Mouse (Mus musculus) megakaryocyte-erythroid progenitor cell, adult 5-6 weeks (primary cell): ENCODE results near the gene Sdr9c7. TPM values are rescaled to one million over a fixed set of nuclear protein-coding genes. Genes with fewer than 3 reads are reported as not detected.

Source experiments
- ATAC-seq: replicated peaks from 2 replicates; pipeline ENCODE4 v1.8.0; 2016; ENCODE audit warnings: mild to moderate bottlenecking, inconsistent platforms; ENCODE audit not compliant: severe bottlenecking, poor library complexity, low FRiP score, low TSS enrichment
- total RNA-seq, 2 experiments: library from RNA; stranded (forward) in 1 of 2; stranded (reverse) in 1 of 2; fragments of 200-1000, 215-1000 nt in 1 of 2; fragments of >200 nt in 1 of 2; fragmentation: Nextera tagmentation in 1 of 2; gene quantifications; 2 replicates each; pipeline ENCODE4 v1.2.3; 2014 to 2017

Sdr9c7 gene
- total RNA-seq (2014; fragmentation: Nextera tagmentation) = not detected in 2 replicates
- not detected in 2 replicates for total RNA-seq (2017)

DNA sequence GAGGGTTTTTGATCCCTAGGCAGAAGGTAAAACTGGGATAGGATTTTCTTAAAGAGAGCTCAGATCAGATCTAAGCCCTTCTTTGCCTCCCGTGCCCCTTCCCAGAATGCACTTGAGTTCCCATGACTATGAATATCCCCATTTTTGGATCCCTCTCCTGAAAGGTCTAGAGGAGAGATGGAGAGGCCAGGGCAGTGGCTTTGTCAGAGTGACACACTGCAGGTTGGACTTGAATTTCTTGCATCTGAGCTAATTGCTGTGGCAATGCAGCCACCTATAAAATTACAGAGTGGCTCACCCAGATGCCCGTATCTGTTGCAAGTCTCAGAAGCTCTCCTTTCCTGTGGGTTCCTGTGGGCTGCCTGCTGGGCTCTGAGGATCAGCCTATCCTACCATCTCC is at the start of gene Sdr9c7:
Gene Sdr9c7, plus strand, starts transcription at position 301 of the 400 bp plus-strand sequence.
- no peak for ATAC-seq

DNA sequence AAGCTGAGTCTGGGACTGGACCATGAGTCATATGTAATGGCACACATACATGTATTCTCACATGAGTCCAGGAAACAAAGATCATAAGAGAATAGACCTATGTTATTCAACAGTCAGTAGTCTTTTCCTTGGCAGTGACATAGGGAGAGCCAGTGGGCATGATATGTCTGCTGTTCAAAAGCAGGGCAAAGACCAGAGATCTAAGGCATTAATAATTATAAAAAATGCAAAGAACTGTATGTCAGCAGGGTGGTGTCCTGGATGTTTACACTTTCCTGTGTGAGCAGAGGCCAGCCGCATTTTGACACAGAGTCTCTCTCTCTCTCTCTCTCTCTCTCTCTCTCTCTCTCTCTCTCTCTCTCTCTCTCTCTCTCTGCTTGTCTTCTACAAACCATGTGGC is 48.7 kb upstream of the Sdr9c7 start, which contains the start of gene Rdh19:
Gene Rdh19, plus strand, starts transcription at position 301 of the 400 bp plus-strand sequence.
- no peak for ATAC-seq

DNA sequence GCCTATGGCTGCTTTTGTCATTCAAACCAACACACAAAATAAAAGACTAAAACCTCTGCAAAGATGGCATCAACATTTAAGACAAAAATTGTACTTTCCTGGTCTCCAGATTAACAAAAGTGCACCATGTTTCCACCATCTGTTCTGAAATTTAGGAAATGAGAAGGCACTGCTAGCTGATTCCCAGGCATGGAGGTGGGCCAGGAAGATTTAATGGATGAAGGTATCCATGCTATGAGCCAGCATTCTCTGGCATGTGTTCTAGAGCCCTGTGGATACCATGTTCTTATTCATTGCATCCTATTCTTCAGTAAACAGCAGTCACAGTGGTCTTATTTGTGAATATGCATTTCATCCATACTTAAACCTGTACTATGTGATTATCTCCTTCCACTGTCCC is 41.9 kb upstream of the Sdr9c7 start:
- ATAC-seq = no peak

DNA sequence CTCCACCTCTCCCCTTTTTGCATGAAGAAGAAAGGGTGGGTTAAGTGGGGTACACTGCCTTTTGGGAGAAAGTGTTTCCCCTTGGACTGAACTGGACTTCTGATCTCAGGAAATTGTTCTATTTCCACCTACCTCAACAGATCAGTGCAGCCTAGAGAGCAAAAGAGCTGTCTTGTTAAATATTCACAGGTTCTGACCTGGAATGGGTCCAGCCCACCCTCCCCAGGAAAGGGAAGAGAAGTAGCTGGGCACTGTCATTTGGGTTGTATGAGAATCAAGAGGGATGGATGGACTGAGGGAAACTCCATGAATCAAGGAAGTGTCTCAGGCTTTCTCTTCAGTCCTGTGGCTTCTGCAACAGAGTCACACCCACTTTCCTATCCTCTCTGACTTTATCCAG is 33.4 kb upstream of the Sdr9c7 start:
- no peak for ATAC-seq

DNA sequence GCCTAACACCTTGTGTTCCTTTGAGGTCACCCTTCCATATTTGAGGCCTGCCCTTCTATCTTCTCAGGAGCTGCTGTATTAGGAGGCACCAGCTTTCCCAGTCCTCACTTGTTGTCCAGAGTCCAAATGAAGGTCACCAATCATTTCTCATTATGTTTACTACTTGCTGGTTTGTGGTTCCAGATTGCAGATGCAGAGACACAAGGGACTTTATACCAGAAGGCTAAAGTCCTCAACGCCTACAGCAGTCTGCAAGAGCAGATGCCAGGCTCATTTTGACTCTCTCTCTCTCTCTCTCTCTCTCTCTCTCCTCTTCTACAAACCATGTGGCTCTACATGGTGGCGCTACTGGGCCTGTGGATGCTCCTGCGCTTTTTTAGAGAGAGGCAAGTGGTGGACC is 32.1 kb upstream of the Sdr9c7 start, which contains the start of gene Rdh16f2:
Gene Rdh16f2, plus strand, starts transcription at position 243 of the 400 bp plus-strand sequence.
- ATAC-seq = no peak

DNA sequence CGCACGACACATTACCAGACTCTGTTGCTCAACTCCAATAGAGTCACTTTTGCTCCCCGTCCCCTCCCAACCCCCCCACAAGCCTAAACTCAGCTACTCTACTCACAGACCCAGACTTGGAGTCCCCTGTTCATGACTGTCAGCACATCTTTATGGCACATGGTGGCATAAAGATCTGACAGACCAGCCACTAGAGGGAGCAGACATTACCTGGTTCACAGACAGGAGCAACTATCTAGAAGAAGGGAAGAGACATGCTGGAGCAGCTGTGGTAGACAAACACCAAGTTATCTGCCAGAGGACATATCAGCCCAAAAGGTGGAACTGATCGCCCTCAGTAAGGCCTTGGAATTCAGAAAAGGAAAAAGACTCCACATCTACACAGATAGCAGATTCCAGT is 25.8 kb upstream of the Sdr9c7 start:
- no peak for ATAC-seq

DNA sequence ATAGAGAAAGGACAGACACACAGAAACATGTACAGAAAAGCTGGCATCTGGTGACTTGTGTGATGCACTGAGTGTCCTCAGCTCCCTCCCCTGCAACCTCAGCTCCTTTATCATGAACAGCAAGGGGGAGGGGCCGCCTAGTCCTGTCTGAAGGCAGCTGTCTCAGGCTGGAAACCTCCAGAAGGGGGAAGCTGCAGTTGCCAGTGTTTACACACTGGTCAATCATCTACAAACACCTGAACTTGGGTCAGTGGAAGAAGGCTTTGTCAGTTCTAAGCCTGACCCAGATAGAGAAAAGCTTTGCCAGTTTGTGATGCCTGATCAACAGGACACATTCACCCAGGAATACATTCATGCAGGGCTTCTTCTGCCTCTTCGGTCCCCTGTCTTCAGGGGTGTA is 20.6 kb upstream of the Sdr9c7 start:
- 0 out of 2 replicates have a peak, but pooled peaks have one; percentile 33 for ATAC-seq

DNA sequence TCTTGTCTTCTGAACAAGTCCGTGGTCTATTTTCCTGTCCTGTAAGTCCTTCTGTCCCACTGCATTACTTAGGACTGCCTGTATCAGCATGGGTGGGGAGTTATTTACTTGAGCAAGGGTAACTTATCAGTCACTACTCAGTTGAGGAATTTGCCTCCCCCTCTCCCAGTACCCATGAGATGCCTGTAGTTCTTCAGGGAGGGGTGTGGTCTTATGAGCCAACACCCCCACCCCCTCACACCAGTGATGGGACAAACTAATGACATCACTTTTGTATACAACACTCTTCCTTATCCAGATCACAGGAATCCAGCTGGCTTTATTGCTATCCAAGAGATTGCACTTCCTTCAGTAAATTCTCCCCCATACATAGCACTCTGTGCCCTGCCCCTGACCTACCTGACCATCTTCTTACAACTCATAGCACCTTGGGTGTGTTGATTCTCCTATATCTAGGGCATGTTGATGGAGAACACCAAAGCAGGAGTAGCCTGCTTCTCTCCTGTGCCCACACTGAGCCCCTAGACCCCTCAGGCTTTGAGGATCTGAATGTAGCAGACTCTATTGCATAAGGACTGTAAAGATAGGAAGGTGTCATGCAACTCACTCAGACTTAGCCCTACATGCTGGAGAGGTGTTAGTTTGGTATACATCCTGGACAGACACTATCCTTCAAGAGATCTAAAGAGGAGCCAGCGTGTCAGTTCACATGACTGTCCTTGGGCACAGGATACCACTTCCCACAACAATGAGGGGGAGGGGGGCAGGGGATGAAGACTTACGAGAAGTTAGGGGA is 19.9 kb upstream of the Sdr9c7 start:
- ATAC-seq = no peak

DNA sequence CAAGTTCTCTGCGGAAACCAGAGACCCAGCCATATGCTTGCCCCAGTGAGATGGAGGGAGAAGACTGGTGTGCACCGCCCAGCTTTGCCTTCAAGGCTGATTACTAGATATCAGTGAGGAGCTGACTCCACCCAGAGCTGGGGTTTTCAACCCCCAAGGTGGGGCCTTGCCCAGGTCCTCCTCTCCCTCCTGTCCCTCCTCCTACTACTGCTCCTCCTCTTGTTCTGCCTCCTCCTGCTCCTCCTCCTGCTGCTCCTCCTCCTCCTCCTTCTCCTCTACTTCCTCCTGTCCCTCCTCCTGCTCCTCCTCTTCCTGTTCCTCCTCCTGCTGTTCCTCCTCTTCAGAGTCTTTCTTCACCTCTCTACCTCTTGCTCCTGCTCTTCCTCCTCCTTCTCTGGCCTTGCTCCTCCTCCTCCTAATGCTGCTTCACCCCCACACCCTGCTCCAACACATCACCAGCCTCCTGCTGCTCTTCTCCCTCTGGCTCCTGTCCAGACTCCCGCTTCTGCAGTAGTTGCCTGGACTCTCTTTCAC is 19.1 kb upstream of the Sdr9c7 start:
- peak; percentile 72 for ATAC-seq

DNA sequence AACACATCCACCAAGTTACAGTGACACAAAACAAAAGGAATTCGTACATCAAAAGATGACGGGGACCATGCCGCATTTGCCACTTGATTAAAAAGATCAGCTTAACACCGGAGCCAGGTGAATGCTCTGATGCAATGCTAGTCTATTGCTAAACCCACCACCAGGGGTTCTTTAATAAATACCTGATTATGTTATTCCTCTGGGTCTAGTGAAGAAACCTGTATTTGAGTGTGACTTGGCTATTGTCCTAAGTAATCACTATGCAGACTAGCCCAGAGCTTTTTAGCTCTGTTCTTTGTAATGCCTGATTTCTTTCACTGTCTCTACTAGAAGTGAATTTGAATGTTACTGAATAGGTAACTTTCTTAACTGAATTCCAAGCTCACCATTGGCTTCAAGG is 17.3 kb upstream of the Sdr9c7 start:
- no peak for ATAC-seq

DNA sequence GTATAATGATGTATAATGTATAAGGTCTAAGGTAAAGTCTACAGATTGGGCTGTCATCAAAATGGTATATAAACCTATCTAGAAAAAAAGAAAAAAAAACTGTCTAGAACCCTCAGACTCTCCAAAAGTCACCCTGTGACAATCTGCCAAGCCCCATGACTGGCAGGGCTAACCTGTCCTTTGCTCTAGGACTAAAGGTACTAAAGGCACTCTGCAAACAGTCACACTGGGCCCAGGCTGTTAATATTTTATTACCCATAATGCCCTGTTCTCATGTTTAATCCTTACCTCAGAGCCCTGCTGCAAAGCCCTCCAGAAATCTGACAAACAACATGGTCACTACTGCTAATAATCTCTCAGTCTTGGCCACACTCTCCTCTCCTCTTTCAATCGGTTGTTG is 11.8 kb upstream of the Sdr9c7 start:
- ATAC-seq = no peak

DNA sequence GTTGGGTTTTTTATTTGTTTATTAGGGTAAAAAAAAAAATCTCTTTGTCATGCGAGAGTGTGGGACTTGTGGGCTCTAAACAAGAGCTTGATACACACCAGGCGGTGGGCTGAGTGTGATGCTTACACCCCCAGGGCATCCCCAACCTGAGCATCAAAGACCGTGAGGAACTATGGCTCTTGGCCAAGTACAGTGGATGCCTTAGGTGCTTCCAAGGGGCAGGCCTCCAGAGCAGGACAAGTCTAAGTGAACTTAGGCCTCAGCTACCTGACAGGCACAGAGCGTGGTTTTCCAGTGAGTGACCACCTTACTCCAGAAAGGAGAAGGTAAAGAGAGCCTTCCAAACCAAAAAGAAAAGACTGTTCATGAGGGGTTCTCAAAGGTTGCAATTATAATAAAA is 11.3 kb upstream of the Sdr9c7 start:
- no peak for ATAC-seq

DNA sequence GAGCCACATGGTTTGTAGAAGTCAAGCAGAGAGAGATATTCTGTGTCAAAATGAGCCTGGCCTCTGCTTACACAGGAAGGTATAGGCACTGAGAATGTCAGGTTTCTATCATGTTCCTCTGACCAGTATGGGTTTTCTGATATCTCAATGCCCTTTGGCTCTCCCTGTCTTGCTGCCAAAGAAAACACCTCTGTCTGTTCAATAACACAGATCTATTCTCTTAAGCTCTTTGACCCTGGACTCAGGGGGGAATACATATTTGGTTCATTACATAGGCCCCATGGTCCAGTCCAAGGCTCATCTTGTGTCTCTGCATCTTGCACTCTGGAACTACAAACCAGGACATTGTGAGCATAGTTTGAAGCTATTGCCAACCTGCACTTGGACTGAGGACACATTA is 9.7 kb upstream of the Sdr9c7 start, which contains the start of gene Rdh7:
Gene Rdh7, minus strand, starts transcription at position 213 of the 400 bp plus-strand sequence.
- ATAC-seq = no peak

DNA sequence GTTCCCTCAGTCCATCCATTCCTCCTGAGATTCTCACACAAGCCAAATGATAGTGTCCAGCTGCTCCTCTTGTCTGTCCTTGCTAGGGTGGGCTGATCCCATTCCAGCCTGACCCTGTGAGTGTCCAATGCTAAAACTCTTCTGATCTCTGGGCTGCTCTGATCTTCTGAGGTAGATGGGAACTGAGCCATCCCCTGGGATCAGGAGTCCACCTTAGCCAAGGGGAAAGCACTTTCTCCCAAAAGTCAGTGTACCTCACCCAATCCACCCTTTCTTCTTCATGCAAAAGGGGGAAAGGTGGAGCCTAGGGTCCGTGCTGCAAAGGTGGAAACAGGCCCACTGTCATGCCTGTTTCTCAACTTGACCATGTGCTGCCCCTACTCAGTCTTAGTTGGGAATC is 6.8 kb upstream of the Sdr9c7 start:
- no peak for ATAC-seq

DNA sequence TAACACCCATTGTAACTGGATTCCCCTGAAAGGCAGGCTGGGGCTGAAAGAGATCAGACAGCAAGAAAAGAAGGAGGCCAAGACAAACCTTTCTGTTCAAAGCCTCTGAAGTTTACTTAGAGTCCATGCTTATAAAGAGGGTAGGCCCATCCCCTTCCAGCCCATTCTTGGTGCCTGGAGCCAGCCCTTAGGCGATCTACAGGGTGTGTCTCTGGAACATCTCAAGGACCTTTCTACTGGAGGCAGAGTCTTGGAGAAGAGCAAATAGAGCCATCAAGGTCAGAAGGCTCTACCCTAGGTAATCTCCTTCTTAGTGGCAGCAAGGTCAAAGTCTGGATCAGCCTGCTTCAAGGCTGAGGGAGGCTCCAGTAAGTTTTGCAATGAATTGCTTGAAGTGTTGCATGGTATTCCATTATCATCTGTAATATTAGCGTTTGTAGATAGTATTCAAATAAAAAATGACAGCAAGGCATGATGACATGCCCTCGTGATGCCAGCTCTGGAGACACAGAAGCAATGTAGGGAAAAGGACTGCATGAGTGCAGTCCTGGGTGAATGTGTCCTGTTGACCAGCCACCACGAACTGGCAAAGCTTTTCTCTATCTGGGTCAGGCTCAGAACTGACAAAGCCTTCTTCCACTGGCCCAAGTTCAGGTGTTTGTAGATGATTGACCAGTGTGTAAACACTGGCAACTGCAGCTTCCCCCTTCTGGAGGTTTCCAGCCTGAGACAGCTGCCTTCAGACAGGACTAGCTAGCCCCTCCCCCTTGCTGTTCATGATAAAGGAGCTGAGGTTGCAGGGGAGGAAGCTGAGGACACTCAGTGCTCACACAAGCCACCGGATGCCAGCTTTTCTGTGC is 4.9 kb upstream of the Sdr9c7 start:
- ATAC-seq = 0 out of 2 replicates have a peak, but pooled peaks have one; percentile 45

DNA sequence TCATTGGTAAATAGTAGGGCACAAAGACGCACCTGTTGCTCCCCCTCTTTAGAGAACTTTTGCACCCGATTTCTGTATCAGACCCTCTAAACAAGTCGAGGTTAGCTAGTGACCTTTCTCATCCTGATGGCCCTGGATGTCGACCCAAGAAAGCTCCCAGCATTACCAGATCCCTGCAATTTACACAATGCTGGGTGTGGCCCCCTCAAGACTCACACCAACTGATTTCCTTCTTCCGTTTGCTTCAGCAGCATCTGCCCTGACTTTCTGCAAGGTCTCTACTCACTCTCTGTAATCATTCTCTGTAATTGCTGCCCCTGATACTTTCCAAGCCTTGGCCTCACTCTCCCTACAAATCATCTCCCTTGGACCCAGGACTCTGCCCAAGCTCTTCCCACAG is 1.6 kb upstream of the Sdr9c7 start:
- no peak for ATAC-seq

DNA sequence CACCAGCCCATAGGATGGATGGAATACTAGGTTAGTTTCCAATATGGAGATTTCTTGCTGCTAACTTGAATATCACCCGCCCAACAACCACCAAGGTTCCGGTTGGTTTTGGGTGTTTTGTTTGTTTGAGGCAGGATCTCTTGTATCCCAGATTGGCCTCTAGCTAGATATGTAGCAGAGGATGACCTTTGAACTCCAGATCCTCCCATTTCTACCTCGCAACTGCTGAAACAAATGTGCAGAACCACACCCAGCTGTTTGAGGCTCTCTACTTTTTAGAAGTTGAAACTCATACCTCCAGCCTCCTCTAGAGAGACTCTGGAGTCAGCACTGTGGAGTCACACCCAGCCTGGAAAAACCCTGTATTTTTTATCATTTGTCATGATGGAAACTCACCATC is 812 bp upstream of the Sdr9c7 start:
- ATAC-seq = no peak

DNA sequence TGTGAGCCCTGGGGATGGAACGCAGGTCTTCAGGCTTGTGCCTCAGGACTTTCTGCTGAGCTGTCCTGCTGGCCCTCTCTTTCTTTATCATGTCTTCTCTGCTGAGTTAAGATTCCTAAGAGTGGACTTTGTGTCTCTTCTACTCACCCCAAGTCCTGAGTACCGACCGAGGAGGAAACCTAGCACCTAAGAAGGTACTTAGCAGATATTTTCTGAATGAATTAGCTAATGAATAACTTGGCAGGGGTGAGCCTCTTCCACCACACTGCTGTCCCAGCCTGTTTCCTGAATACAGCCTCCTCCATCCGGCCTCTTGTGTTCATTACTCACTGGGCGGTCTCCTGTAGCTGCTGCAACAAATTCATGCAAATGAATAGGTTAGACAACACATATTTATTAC is 1.5 kb downstream of the Sdr9c7 start:
- no peak for ATAC-seq

DNA sequence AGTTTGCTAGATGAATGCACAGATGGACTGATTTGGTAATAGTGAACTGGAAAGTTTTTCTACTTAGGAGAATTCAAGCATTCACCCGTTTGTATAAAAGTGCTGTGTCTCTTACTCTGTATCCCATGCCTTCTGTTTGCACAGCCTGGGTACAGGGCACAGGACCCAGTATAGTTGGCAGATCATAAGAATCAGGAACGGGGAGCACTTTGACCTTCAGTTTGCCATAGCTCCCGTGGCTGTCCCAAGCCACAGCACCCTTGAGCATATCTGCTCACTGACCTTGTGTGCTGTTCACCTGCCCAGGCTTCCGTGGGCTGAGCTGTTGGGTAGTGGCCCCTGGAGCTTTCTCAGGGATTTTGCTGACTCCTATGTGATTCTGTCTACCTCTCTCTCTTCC is 3.4 kb downstream of the Sdr9c7 start:
- no peak for ATAC-seq

DNA sequence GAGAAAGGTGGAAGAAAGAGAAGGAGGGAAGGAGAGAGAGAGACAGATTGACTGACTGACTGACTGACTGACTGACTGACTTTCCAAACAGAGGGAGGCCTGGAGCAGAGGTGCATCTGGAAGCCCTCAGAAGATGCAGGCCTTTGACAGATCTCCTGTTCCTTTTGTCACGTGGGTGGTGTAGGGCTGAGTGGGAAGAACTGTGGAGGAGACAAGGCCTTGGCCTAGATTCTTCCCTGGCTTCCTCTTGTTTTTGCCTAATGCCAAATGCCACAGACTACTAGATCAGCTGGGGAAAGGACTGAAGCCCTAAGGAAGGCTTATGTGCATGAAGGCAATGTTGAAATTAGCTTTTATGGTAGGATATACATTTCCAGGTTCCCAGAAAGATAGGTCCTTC is 4.8 kb downstream of the Sdr9c7 start:
- ATAC-seq = no peak
